ENCODE assay signal across 13 mouse cellular contexts in the genomic region with DNA sequence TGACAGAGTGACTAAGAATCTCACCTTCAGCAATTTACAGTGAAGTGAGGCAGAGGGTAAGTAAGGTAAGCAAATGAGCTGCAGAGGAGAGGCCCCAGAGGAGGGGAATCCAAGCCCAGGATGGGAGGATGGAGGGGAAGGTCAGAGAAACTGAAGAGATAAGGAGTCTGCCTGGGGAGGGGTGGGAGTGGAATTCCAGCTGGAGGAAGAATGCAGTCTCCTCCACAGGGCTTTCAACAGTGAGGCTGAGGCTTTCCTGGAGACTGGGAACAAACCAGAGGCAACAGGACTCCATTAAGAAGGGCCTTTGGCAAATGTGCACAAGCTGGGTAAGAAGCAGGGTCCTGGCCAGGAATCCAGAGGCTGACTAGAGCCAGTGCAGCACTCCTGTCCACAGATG. TPM values are rescaled to one million over a fixed set of nuclear protein-coding genes. Genes with fewer than 3 reads are reported as not detected.
DNase-seq lines count a peak whose midpoint lies in the region; ATAC-seq lines count a peak whose summit lies in the region.
"Had no signal": no experiment of that assay in that cellular context is flagged by ENCODE, and none has a peak within 500 bp of the region (broad histone marks: within the 10 kb centered on the region; RNA-seq: fewer than 3 reads in every experiment).

No protein-coding gene starts in this region.

- H3K9ac ChIP-seq in heart, embryonic 15.5 days: no peak overlapping the region
- no peak overlapping the region for H3K9ac ChIP-seq in stomach, embryonic 16.5 days (ENCODE audit: low read length)
- H3K9ac ChIP-seq: liver, embryonic 15.5 days had no signal

- H3K4me1 ChIP-seq in heart, embryonic 15.5 days (replicated peaks): peaks cover 74% of the 10 kb centered on the region
- H3K4me1 ChIP-seq in stomach, embryonic 16.5 days (ENCODE audit: control insufficient read depth, insufficient read depth, low read length): peaks cover 25% of the 10 kb centered on the region
- H3K4me1 ChIP-seq in hindbrain, embryonic 10.5 days (replicated peaks): peaks cover 39% of the 10 kb centered on the region

- no peak overlapping the region for H3K4me3 ChIP-seq in heart, embryonic 15.5 days
- no peak overlapping the region for H3K4me3 ChIP-seq in stomach, embryonic 16.5 days (replicated peaks; ENCODE audit: low read length)
- H3K4me3 ChIP-seq in hindbrain, embryonic 10.5 days: no peak overlapping the region
- H3K4me3 ChIP-seq: liver, embryonic 15.5 days had no signal

- H3K4me2 ChIP-seq in heart, embryonic 15.5 days: peak overlapping the region; percentile 29; the same call in 1 of the 2 replicates
- H3K4me2 ChIP-seq in stomach, embryonic 16.5 days (ENCODE audit: low read depth, low read length): no peak overlapping the region
- H3K4me2 ChIP-seq: liver, embryonic 15.5 days; midbrain, embryonic 11.5 days had no signal

- peak; percentile 76 for ATAC-seq in heart, embryonic 15.5 days (replicated peaks; ENCODE audit: insufficient number of reproducible peaks, insufficient read depth, low FRiP score, low read depth)
- 0 out of 2 replicates have a peak, but pooled peaks have one; percentile 21 for ATAC-seq in stomach, embryonic 16.5 days (ENCODE audit: insufficient read depth, low FRiP score)

- H3K27ac ChIP-seq in heart, embryonic 15.5 days: peak overlapping the region; percentile 83
- 0 out of 2 replicates have a peak overlapping the region, but pooled peaks have one; percentile 11 for H3K27ac ChIP-seq in stomach, embryonic 16.5 days (ENCODE audit: low read length)
- H3K27ac ChIP-seq in hindbrain, embryonic 10.5 days: no peak overlapping the region
- H3K27ac ChIP-seq: liver, embryonic 15.5 days had no signal

- H3K9me3 ChIP-seq in heart, embryonic 15.5 days (replicated peaks): no peaks in the 10 kb centered on the region
- no peaks in the 10 kb centered on the region for H3K9me3 ChIP-seq in stomach, embryonic 16.5 days (replicated peaks; ENCODE audit: control insufficient read depth, low read length)
- H3K9me3 ChIP-seq in hindbrain, embryonic 10.5 days: no peaks in the 10 kb centered on the region
- H3K9me3 ChIP-seq: liver, embryonic 15.5 days had no signal

- H3K36me3 ChIP-seq in heart, embryonic 15.5 days: no peaks in the 10 kb centered on the region
- H3K36me3 ChIP-seq in stomach, embryonic 16.5 days (ENCODE audit: control insufficient read depth, insufficient read depth, low read length): no peaks in the 10 kb centered on the region
- H3K36me3 ChIP-seq in hindbrain, embryonic 10.5 days: peaks cover 27% of the 10 kb centered on the region
- H3K36me3 ChIP-seq: liver, embryonic 15.5 days had no signal

- H3K27me3 ChIP-seq in heart, embryonic 15.5 days: no peaks in the 10 kb centered on the region
- no peaks in the 10 kb centered on the region for H3K27me3 ChIP-seq in stomach, embryonic 16.5 days (ENCODE audit: control insufficient read depth, insufficient read depth, low read length)
- H3K27me3 ChIP-seq in hindbrain, embryonic 10.5 days (ENCODE audit: insufficient read depth, poor library complexity, severe bottlenecking): no peaks in the 10 kb centered on the region

- peak; percentile 40 for DNase-seq in kidney, postnatal 10 days
- DNase-seq in kidney, adult 8-10 months: no peak
- peak; percentile 11 for DNase-seq in lung, postnatal 10 days
- no peak for DNase-seq in lung, postnatal 14 days
- DNase-seq in hindbrain, embryonic 10.5 days (ENCODE audit: low spot score): no peak
- no peak for DNase-seq in ovary, postnatal 14 days (ENCODE audit: low spot score)
- DNase-seq: adrenal gland, adult 2 months; cerebellum, adult 9-11 months; right cerebral cortex, postnatal 4 days had no signal

RNA-seq across cellular contexts. Expression of a gene that starts 8.8 kb away (rescaled TPM):
- not detected in 2 replicates for polyA plus RNA-seq in heart, embryonic 15.5 days (2015; fragmentation: Nextera tagmentation; extraction: Ambion mirVana)
- polyA plus RNA-seq in stomach, embryonic 16.5 days (2015; fragmentation: Nextera tagmentation; extraction: Ambion mirVana): not detected in 2 replicates
- not detected in 2 replicates for polyA plus RNA-seq in hindbrain, embryonic 10.5 days (2016; fragmentation: Nextera tagmentation; extraction: Ambion mirVana)
- polyA plus RNA-seq: adrenal gland, adult 2 months; liver, embryonic 15.5 days; midbrain, embryonic 11.5 days had no signal

RNA-seq across cellular contexts. Expression of a gene that starts 21.1 kb away (rescaled TPM):
- polyA plus RNA-seq in heart, embryonic 15.5 days (2015; fragmentation: Nextera tagmentation; extraction: Ambion mirVana): 20.3 and 26.2 TPM in 2 replicates
- 15.1 and 15.8 TPM in 2 replicates for polyA plus RNA-seq in stomach, embryonic 16.5 days (2015; fragmentation: Nextera tagmentation; extraction: Ambion mirVana)
- polyA plus RNA-seq in hindbrain, embryonic 10.5 days (2016; fragmentation: Nextera tagmentation; extraction: Ambion mirVana): 16.1 and 17.5 TPM in 2 replicates

Comparison
In these comparisons a context has a peak if more than half of its experiments do, and no peak if none do; other contexts are left out.
1. DNase-seq: peak in kidney, postnatal 10 days (single experiment) and lung, postnatal 10 days (single experiment); none in kidney, adult 8-10 months (0 of 2), lung, postnatal 14 days (single experiment), hindbrain, embryonic 10.5 days (single experiment) and ovary, postnatal 14 days (single experiment).